Mouse (Mus musculus) embryonic facial prominence, embryonic 14.5 days (tissue): ENCODE results near the gene Nup214. TPM values are rescaled to one million over a fixed set of nuclear protein-coding genes. Genes with fewer than 3 reads are reported as not detected.

Experiments
- ATAC-seq: fragments of 200-750 bp; cut with Nextera tagmentation; 2 replicates; pipeline ENCODE4 v1.8.0; 2017; ENCODE audit warnings: low read depth, moderate number of reproducible peaks, moderate TSS enrichment
- DNase-seq: peaks from one replicate; pipeline ENCODE4 v3.0.0-alpha.2; 2015; ENCODE audit warnings: low spot score
- H3K27ac ChIP-seq: fragments of 300-500 bp; sonication (generic); replicated peaks from 2 replicates; pipeline ENCODE4 v1.5.1; 2014; ENCODE audit warnings: low read depth, mild to moderate bottlenecking, low read length, moderate library complexity
- H3K27me3 ChIP-seq: fragments of 300-500 bp; sonication (generic); replicated peaks from 2 replicates; pipeline ENCODE4 v1.6.1; 2014; ENCODE audit warnings: low read length; ENCODE audit not compliant: control insufficient read depth, insufficient read depth
- H3K36me3 ChIP-seq: fragments of 300-500 bp; sonication (generic); 2 replicates; pipeline ENCODE4 v1.6.1; 2014; ENCODE audit warnings: low read length, mixed read lengths; ENCODE audit not compliant: control insufficient read depth, insufficient read depth
- H3K4me1 ChIP-seq: fragments of 300-500 bp; sonication (generic); 2 replicates; pipeline ENCODE4 v1.6.1; 2014; ENCODE audit warnings: antibody characterized with exemption, low read length; ENCODE audit not compliant: control insufficient read depth, insufficient read depth
- H3K4me2 ChIP-seq: fragments of 300-500 bp; sonication (generic); 2 replicates; pipeline ENCODE4 v1.6.1; 2014; ENCODE audit warnings: low read depth, mild to moderate bottlenecking, low read length, moderate library complexity, mixed read lengths
- H3K4me3 ChIP-seq: fragments of 300-500 bp; sonication (generic); 2 replicates; pipeline ENCODE4 v1.5.1; 2014; ENCODE audit warnings: low read depth, mild to moderate bottlenecking, low read length
- H3K9ac ChIP-seq: fragments of 300-500 bp; sonication (generic); 2 replicates; pipeline ENCODE4 v1.6.1; 2014; ENCODE audit warnings: low read depth, mild to moderate bottlenecking, low read length, moderate library complexity, mixed read lengths
- H3K9me3 ChIP-seq: fragments of 300-500 bp; sonication (generic); 2 replicates; pipeline ENCODE4 v1.6.1; 2016; ENCODE audit warnings: low read length; ENCODE audit not compliant: control insufficient read depth
- WGBS: fragments of 180-500 bp; shearing (Covaris S2); extraction: QIAGEN DNeasy Blood & Tissue Kit; methylation state at CpG from one replicate; pipeline ENCODE4 v1.1.7; 2014; 5-methylcytosine and 5-hydroxymethylcytosine counted together
- polyA plus RNA-seq: library from polyadenylated mRNA; unstranded; fragments of >200 nt; fragmentation: Nextera tagmentation; extraction: Ambion mirVana; gene quantifications from 2 replicates; pipeline ENCODE4 v1.2.1, GENCODE M21; 2014

Nup214 gene
- polyA plus RNA-seq, 1 experiment from 2014 or later = 66.4 TPM

DNA sequence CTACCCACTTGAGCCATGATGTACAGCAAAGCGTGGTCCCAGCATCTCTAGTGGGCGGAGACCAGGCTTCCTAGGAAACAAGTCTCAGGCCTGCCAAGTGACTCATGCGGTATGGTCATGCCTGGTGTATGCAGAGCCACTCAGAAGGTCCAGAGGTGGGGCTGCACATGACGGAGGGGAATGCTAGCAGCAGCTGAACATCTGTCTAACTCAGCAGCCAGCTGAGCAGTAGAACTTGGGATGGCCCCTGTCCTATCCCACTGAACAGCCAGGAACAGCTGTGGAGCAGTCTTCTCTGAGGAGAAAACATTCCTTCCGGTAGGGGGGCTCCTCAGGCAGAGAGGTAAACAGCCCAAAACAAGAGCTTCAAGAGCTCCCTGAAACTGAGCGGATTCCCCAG, 25.8 kb upstream of the Nup214 start:
- 69% methylated on average over 5 of the region's 6 CpGs for WGBS
- H3K27ac ChIP-seq = no peak overlapping the region
- no peaks in the 10 kb centered on the region for H3K27me3 ChIP-seq
- H3K9me3 ChIP-seq = no peaks in the 10 kb centered on the region
- H3K4me2 ChIP-seq = no peak overlapping the region
- H3K36me3 ChIP-seq = no peaks in the 10 kb centered on the region
- ATAC-seq = peak; percentile 47; the same call in 1 of the 2 replicates
- H3K4me3 ChIP-seq = no peak overlapping the region
- peak; percentile 30 for DNase-seq
- peaks cover 5% of the 10 kb centered on the region for H3K4me1 ChIP-seq
- no peak overlapping the region for H3K9ac ChIP-seq

- H3K27me3 ChIP-seq = no peaks in the 10 kb centered on the region
- no peaks in the 10 kb centered on the region for H3K36me3 ChIP-seq
- no peak for DNase-seq
- H3K4me1 ChIP-seq = peaks cover 5% of the 10 kb centered on the region
- H3K9me3 ChIP-seq = no peaks in the 10 kb centered on the region
- H3K4me2 ChIP-seq = no peak overlapping the region
- H3K4me3 ChIP-seq = no peak overlapping the region
- no peak for ATAC-seq
- no peak overlapping the region for H3K9ac ChIP-seq
- H3K27ac ChIP-seq = no peak overlapping the region
- WGBS = 76% methylated on average over 6 of the region's 6 CpGs
Measured at GRCm38 (mm10) chr2:31948801-31949200, 25.4 kb upstream of the Nup214 start.

GRCm38 (mm10) chr2:31950058-31950871, 24.0 kb upstream of the Nup214 start, which contains the start of gene Aif1l:
TSS of gene Aif1l (plus strand) at chr2:31950139.
- under 1% methylated on average over 38 of the region's 66 CpGs for WGBS
- ATAC-seq (peak; percentile 62), DNase-seq (peak; percentile 67)
- Histone ChIP-seq H3K36me3 (0 out of 2 replicates have a peak, but pooled peaks cover 7% of the 10 kb centered on the region), H3K27ac (no peak within 1 kb of the TSS), H3K9ac (peak within 1 kb of the TSS; percentile 76), H3K4me2 (peak within 1 kb of the TSS; percentile 96), H3K9me3 (no peaks in the 10 kb centered on the region), H3K4me1 (peaks cover 5% of the 10 kb centered on the region), H3K27me3 (no peaks in the 10 kb centered on the region), H3K4me3 (peak within 1 kb of the TSS; percentile 74)

DNA sequence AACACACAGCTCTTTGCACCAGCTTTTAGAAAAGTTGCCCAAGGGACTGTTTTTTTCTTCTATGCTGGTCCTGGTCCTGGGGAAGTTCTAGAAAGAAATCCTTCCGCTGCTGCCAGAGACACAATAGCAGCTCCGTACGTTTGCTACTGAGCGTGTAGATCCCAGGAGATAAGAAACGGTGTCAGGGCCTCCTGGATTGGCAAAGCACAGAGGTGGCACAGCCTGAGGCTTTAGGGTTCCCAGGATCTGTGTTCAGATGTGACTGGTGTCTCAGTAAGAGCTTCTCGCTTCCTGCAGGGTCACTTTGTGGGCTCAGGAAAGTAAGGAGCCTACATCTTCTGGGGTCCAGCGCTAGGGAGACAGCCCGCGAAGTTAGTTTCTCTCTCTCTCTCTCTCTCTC, 23.3 kb upstream of the Nup214 start:
- Histone ChIP-seq H3K9me3 (no peaks in the 10 kb centered on the region), H3K4me2 (peak overlapping the region; percentile 96), H3K27ac (no peak overlapping the region), H3K4me3 (peak overlapping the region; percentile 74), H3K4me1 (peaks cover 5% of the 10 kb centered on the region), H3K27me3 (no peaks in the 10 kb centered on the region), H3K36me3 (0 out of 2 replicates have a peak, but pooled peaks cover 7% of the 10 kb centered on the region), H3K9ac (peak overlapping the region; percentile 76)
- ATAC-seq (no peak), DNase-seq (peak; percentile 30)
- WGBS = 20% methylated on average over 9 of the region's 9 CpGs

DNA sequence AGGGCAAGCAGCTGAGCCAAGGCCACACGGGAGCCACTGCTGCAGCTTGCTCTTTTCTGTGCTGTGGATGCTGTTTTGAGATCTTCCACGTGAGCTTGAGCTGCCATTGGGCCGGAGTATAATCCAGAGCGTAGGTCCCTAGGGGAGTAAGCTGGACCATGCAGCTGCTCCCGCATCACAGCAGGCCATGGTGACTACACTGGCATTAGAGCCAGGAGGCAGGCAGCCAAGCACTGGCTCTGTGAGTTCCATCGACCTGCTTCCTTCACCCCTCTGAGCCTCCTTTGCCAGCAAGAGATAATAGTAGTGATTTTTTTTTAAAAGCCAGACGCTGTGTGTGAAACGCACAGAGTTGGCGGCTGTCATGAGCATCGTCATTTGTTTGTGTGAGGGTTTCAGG, 22.0 kb upstream of the Nup214 start:
- no peaks in the 10 kb centered on the region for H3K27me3 ChIP-seq
- H3K36me3 ChIP-seq = 0 out of 2 replicates have a peak, but pooled peaks cover 7% of the 10 kb centered on the region
- DNase-seq (no peak), ATAC-seq (no peak)
- H3K9me3 ChIP-seq = no peaks in the 10 kb centered on the region
- no peak overlapping the region for H3K27ac ChIP-seq
- no peak overlapping the region for H3K4me2 ChIP-seq
- 86% methylated on average over 10 of the region's 10 CpGs for WGBS
- no peak overlapping the region for H3K9ac ChIP-seq
- peaks cover 5% of the 10 kb centered on the region for H3K4me1 ChIP-seq
- no peak overlapping the region for H3K4me3 ChIP-seq

GRCm38 (mm10) chr2:31952725-31953124, 21.5 kb upstream of the Nup214 start:
- Histone ChIP-seq H3K27me3 (no peaks in the 10 kb centered on the region), H3K9me3 (no peaks in the 10 kb centered on the region), H3K4me2 (no peak overlapping the region), H3K4me3 (no peak overlapping the region), H3K9ac (no peak overlapping the region), H3K36me3 (0 out of 2 replicates have a peak, but pooled peaks cover 7% of the 10 kb centered on the region), H3K27ac (no peak overlapping the region), H3K4me1 (peaks cover 5% of the 10 kb centered on the region)
- DNase-seq (no peak), ATAC-seq (no peak)
- 88% methylated on average over 3 of the region's 3 CpGs for WGBS

- ATAC-seq (no peak), DNase-seq (no peak)
- peaks cover 5% of the 10 kb centered on the region for H3K4me1 ChIP-seq
- no peaks in the 10 kb centered on the region for H3K27me3 ChIP-seq
- no peak overlapping the region for H3K4me2 ChIP-seq
- no peak overlapping the region for H3K27ac ChIP-seq
- H3K9ac ChIP-seq = no peak overlapping the region
- H3K36me3 ChIP-seq = 0 out of 2 replicates have a peak, but pooled peaks cover 7% of the 10 kb centered on the region
- no peak overlapping the region for H3K4me3 ChIP-seq
- no peaks in the 10 kb centered on the region for H3K9me3 ChIP-seq
- WGBS = 63% methylated on average over 8 of the region's 8 CpGs
Measured at GRCm38 (mm10) chr2:31953687-31954086, 20.5 kb upstream of the Nup214 start.

GRCm38 (mm10) chr2:31954779-31955181, 19.5 kb upstream of the Nup214 start:
- Histone ChIP-seq H3K27ac (no peak overlapping the region), H3K4me2 (no peak overlapping the region), H3K4me1 (peaks cover 5% of the 10 kb centered on the region), H3K36me3 (0 out of 2 replicates have a peak, but pooled peaks cover 7% of the 10 kb centered on the region), H3K9me3 (no peaks in the 10 kb centered on the region), H3K4me3 (no peak overlapping the region), H3K27me3 (no peaks in the 10 kb centered on the region), H3K9ac (no peak overlapping the region)
- DNase-seq = no peak
- WGBS = 86% methylated on average over 9 of the region's 9 CpGs
- no peak for ATAC-seq
